Mouse (Mus musculus) adrenal gland, adult (tissue): ENCODE measurements around the gene Sgsm2.
A peak's percentile ranks its signal among the peaks of the same experiment; 100 is the strongest.

ENCODE experiments used
- DNase-seq, 2 experiments: peaks; one replicate each; pipeline ENCODE4 v3.0.0; 2022 to 2023; ENCODE audit warnings: low spot score in 1 of 2; ENCODE audit not compliant: inconsistent age in 2 of 2

Sgsm2 gene

GRCm38 (mm10) chr11:74896901-74897677, at the start of gene Sgsm2:
Sgsm2 (minus strand) TSS chr11:74897060.
- DNase-seq = peak; percentile 83 to 92

- DNase-seq = peak in 1 of 2 experiments; percentile 69
These were observed 49.5 kb upstream of the Sgsm2 start for GRCm38 (mm10) chr11:74946348-74946747.

GRCm38 (mm10) chr11:74930391-74930790, 33.5 kb upstream of the Sgsm2 start:
- no peak for DNase-seq

GRCm38 (mm10) chr11:74929111-74929510, 32.3 kb upstream of the Sgsm2 start:
- DNase-seq = no peak

GRCm38 (mm10) chr11:74927236-74927725, 30.4 kb upstream of the Sgsm2 start:
- no peak for DNase-seq

GRCm38 (mm10) chr11:74926388-74927005, 29.6 kb upstream of the Sgsm2 start:
- peak; percentile 39 to 89 for DNase-seq

GRCm38 (mm10) chr11:74925577-74926387, 28.9 kb upstream of the Sgsm2 start, which contains the start of the genes Smg6 and Srr:
Smg6 (plus strand) TSS chr11:74925823.
Srr (minus strand) TSS chr11:74925948.
- DNase-seq = peak; percentile 95 to 99

GRCm38 (mm10) chr11:74924149-74924548, 27.3 kb upstream of the Sgsm2 start:
- DNase-seq = peak; percentile 36 to 58

GRCm38 (mm10) chr11:74919249-74919648, 22.4 kb upstream of the Sgsm2 start:
- DNase-seq = no peak

- no peak for DNase-seq
These were observed 15.6 kb upstream of the Sgsm2 start for GRCm38 (mm10) chr11:74912492-74912891.

- no peak for DNase-seq
These were observed 13.1 kb upstream of the Sgsm2 start for GRCm38 (mm10) chr11:74909978-74910377.

GRCm38 (mm10) chr11:74908618-74909399, 11.9 kb upstream of the Sgsm2 start:
- DNase-seq = no peak

- DNase-seq = no peak
These were observed 11.0 kb upstream of the Sgsm2 start for GRCm38 (mm10) chr11:74907850-74908249.

GRCm38 (mm10) chr11:74902416-74902815, 5.6 kb upstream of the Sgsm2 start:
- DNase-seq = no peak

GRCm38 (mm10) chr11:74901555-74901954, 4.7 kb upstream of the Sgsm2 start:
- DNase-seq = no peak

GRCm38 (mm10) chr11:74898517-74898827, 1.6 kb upstream of the Sgsm2 start:
- DNase-seq = no peak

- DNase-seq = peak; percentile 93 to 96
These were observed 1.0 kb upstream of the Sgsm2 start, which contains the start of gene Tsr1 for GRCm38 (mm10) chr11:74897678-74898516. Tsr1 (plus strand) TSS chr11:74898071.

- peak; percentile 88 to 95 for DNase-seq
These were observed 620 bp downstream of the Sgsm2 start for GRCm38 (mm10) chr11:74895980-74896900.

GRCm38 (mm10) chr11:74894619-74895018, 2.2 kb downstream of the Sgsm2 start:
- DNase-seq = peak in 1 of 2 experiments; percentile 31
